Mouse (Mus musculus) CD4-positive, CD25-positive, alpha-beta regulatory T cell, adult 2 months (primary cell): ENCODE results near the gene Rhbdf1.

Experiments used
- DNase-seq: peaks from one replicate; pipeline ENCODE4 v3.0.0-alpha.2; 2012; ENCODE audit warnings: low read depth, low spot score

Rhbdf1 gene

GRCm38 (mm10) chr11:32238093-32238860 lies 16.2 kb upstream of the Rhbdf1 start:
- DNase-seq, result peak; percentile 85

DNA sequence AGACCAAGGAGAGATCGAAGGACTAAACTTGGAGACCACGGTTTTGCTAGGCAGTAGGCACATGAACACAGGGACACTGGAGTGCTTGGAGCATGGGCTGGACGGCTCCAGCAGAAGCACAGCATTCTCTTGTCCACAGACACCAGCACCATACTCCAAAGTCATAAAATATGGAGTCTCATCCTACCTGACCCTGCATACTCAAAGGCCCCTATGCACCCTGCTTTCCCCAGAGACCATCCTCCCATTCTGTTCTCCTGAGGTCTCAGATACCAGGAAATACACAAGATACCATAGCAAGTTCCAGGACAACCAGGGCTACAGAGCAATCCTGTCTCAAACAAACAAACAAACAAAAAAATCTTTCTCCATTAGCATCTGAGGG lies 15.3 kb upstream of the Rhbdf1 start:
- DNase-seq, result no peak

- DNase-seq, result peak; percentile 56
Measured at GRCm38 (mm10) chr11:32236712-32237410, 14.8 kb upstream of the Rhbdf1 start.

DNA sequence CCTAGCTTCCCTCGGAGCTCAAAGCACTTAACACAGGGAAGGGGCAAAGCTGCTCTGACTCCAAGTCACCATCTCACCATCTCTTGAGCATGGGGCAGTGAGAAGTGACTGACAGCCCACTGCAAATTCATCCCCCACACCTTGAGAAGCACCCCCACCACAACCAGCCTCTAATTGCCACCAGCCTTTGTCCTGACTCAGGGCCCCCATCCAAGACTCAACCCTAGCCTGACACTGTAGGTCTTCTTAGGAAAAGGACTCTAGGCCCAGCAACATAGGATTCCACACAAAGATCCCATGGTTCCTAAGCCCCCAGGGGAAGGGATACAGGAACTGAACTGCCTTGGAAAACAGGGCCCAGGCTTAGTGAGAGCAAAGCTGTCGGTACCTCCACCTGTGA lies 14.0 kb upstream of the Rhbdf1 start:
- DNase-seq, result no peak

DNA sequence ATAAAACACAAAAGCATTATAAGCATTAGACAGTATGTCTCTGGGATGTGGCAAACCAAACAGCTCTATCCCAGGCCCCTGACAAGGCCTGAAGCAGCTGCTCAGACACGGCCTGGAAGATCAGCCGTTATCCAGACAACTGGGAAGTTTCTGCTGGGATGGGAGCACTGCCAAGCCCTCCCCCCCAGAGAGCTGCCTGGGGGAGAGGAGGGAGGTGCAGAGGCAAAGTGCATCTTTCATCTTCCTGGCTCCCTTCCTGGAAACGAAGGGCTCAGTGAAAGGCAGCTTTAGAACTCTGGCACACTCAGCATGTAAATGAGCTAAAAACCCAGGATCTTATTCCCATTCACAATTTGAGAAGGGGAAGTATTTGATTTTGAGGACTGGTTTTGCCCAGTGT lies 13.5 kb upstream of the Rhbdf1 start:
- no peak for DNase-seq

- no peak for DNase-seq
Measured at GRCm38 (mm10) chr11:32234816-32235485, 12.9 kb upstream of the Rhbdf1 start.

DNA sequence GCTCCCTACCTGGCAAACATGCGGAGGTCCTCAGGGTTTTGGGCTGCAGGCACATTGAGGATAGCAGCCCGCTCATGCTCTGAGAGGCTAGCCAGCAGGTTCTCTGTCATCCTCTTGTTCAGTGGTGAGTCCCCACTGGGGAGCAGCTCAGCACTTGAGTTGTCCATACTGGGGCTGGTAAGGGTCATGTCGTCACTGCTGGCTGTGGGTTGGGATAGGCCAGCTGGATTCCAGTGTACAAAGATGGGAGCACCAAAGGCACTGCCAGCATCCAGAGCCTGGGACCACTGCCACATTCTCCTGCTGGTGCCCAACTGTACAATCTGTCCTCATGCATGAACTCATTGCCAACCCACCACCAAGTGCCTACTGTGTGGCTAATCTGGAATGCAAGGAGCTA lies 11.8 kb upstream of the Rhbdf1 start:
- DNase-seq, result no peak

- DNase-seq, result no peak
Measured at GRCm38 (mm10) chr11:32232848-32233247, 10.7 kb upstream of the Rhbdf1 start.

- DNase-seq, result no peak
Measured at GRCm38 (mm10) chr11:32231125-32231524, 9.0 kb upstream of the Rhbdf1 start.

- DNase-seq, result no peak
Measured at GRCm38 (mm10) chr11:32230220-32230619, 8.1 kb upstream of the Rhbdf1 start.

- no peak for DNase-seq
Measured at GRCm38 (mm10) chr11:32228292-32228845, 6.3 kb upstream of the Rhbdf1 start.

DNA sequence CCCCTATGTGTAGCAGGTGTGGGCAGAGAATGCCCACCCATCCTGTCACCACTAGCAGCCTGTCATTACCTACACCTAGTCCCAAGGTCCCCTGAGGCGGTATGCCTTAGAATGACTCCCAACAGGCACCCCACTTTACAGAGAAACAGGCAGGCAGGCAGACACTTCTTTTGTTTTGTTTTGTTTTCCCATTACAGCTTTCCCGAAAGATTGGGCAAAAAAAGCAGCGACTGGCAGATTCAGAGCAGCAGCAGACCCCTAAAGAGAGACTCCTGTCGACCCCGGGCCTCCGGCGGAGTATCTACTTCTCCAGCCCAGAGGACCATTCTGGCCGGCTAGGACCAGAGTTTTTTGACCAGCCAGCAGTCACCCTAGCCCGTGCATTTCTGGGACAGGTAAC lies 5.5 kb upstream of the Rhbdf1 start:
- no peak for DNase-seq

DNA sequence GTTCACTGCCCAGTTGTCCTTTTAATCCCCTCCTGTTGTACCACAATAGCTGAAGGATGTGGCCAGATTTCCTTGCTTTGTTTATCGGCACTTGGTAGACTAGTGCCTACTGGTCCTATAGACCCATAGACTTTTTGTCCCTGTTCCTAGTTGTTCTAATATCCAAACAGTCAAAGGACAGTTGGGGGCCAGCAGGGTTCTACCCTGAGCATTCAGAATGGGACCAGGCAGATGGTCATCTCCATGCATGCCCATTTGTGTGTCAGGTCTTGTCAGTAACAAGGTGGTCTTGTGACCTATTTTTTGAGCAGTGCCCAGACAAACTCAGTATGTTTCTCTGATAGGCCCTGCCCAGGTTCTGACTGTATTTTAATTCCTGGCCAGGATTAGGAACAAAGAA lies 4.9 kb upstream of the Rhbdf1 start:
- no peak for DNase-seq

- peak; percentile 94 for DNase-seq
Measured at GRCm38 (mm10) chr11:32226124-32226871, 4.2 kb upstream of the Rhbdf1 start, which contains the start of gene Mpg. Gene Mpg, plus strand, starts transcription at chr11:32226505.

GRCm38 (mm10) chr11:32225222-32226104 lies 3.4 kb upstream of the Rhbdf1 start:
- no peak for DNase-seq

- DNase-seq, result no peak
Measured at GRCm38 (mm10) chr11:32224468-32225139, 2.5 kb upstream of the Rhbdf1 start.

DNA sequence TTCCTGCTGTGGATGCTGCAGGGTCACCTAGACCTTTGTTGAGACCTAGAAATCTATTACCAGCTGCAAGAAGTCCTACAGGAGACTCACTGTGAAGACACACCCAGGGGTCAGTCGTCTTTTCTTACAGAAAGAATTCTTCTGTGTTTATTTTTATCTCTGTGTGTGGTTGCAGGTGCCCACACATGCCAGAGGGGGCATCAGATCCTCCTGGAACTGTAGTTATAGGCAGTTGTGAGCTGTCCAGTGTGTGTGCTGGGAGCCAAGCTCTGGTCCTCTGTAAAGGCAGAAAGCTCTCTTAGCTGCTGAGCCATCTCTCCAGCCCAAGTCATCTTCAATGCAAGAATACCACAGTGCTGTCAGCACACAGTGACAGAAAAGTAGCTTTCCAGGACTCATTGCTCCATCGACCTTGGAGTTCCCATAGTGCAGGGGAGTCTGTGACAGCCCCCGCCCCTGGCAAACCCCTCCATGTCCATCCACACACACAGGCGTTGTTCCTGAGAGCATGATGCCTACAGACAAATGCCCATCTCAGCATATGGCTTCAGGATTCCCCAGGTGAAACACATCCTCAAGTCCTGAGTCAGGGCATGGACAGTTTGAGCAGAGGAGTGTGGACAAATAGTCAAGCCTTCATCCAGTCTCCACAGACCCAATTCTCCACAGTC lies 1.3 kb upstream of the Rhbdf1 start:
- DNase-seq, result no peak

- DNase-seq, result peak; percentile 70
Measured at GRCm38 (mm10) chr11:32222570-32223194, 582 bp upstream of the Rhbdf1 start.
